Mouse (Mus musculus) forebrain, embryonic 14.5 days (tissue): Measurements from ENCODE around the gene Top2a. TPM values are rescaled to one million over a fixed set of nuclear protein-coding genes. Genes with fewer than 3 reads are reported as not detected.

Experiments used
- ATAC-seq: fragments of 200-750 bp; cut with Nextera tagmentation; 2 replicates; pipeline ENCODE4 v1.8.0; 2017; ENCODE audit warnings: mild to moderate bottlenecking, moderate library complexity
- DNase-seq: peaks from one replicate; pipeline ENCODE4 v3.0.0-alpha.2; 2015; ENCODE audit warnings: low spot score
- H3K27ac ChIP-seq: fragments of 300-500 bp; sonication (generic); 2 replicates; pipeline ENCODE4 v1.5.1; 2014; ENCODE audit warnings: low read depth, mild to moderate bottlenecking, control low read depth, low read length, moderate library complexity
- H3K27me3 ChIP-seq: fragments of 300-500 bp; sonication (generic); replicated peaks from 2 replicates; pipeline ENCODE4 v1.6.1; 2014; ENCODE audit warnings: low read length, control low read depth, mixed read lengths; ENCODE audit not compliant: control insufficient read depth, insufficient read depth
- H3K36me3 ChIP-seq: fragments of 300-500 bp; sonication (generic); 2 replicates; pipeline ENCODE4 v1.6.1; 2014; ENCODE audit warnings: low read length, control low read depth; ENCODE audit not compliant: control insufficient read depth, insufficient read depth
- H3K4me1 ChIP-seq: fragments of 300-500 bp; sonication (generic); 2 replicates; pipeline ENCODE4 v1.6.1; 2014; ENCODE audit warnings: antibody characterized with exemption, low read length, control low read depth; ENCODE audit not compliant: control insufficient read depth, insufficient read depth
- H3K4me2 ChIP-seq: fragments of 300-500 bp; sonication (generic); 2 replicates; pipeline ENCODE4 v1.6.1; 2014; ENCODE audit warnings: mild to moderate bottlenecking, control low read depth, low read length
- H3K4me3 ChIP-seq: fragments of 300-500 bp; sonication (generic); 2 replicates; pipeline ENCODE4 v1.5.1; 2014; ENCODE audit warnings: low read depth, low read length, control low read depth
- H3K9ac ChIP-seq: fragments of 300-500 bp; sonication (generic); 2 replicates; pipeline ENCODE4 v1.6.1; 2014; ENCODE audit warnings: mild to moderate bottlenecking, low read length, control low read depth, moderate library complexity
- H3K9me3 ChIP-seq: fragments of 300-500 bp; sonication (generic); replicated peaks from 2 replicates; pipeline ENCODE4 v1.6.1; 2016; ENCODE audit warnings: low read length, control low read depth, mixed read lengths; ENCODE audit not compliant: control insufficient read depth
- WGBS: fragments of 180-500 bp; shearing (Covaris S2); extraction: QIAGEN DNeasy Blood & Tissue Kit; methylation state at CpG from one replicate; pipeline ENCODE4 v1.1.7; 2014; 5-methylcytosine and 5-hydroxymethylcytosine counted together
- polyA plus RNA-seq: library from polyadenylated mRNA; unstranded; fragments of >200 nt; fragmentation: Nextera tagmentation; extraction: Ambion mirVana; gene quantifications from 2 replicates; pipeline ENCODE4 v1.2.1, GENCODE M21; 2014

Gene Top2a
- polyA plus RNA-seq, 1 experiment from 2014 or later, result 150 TPM

DNA sequence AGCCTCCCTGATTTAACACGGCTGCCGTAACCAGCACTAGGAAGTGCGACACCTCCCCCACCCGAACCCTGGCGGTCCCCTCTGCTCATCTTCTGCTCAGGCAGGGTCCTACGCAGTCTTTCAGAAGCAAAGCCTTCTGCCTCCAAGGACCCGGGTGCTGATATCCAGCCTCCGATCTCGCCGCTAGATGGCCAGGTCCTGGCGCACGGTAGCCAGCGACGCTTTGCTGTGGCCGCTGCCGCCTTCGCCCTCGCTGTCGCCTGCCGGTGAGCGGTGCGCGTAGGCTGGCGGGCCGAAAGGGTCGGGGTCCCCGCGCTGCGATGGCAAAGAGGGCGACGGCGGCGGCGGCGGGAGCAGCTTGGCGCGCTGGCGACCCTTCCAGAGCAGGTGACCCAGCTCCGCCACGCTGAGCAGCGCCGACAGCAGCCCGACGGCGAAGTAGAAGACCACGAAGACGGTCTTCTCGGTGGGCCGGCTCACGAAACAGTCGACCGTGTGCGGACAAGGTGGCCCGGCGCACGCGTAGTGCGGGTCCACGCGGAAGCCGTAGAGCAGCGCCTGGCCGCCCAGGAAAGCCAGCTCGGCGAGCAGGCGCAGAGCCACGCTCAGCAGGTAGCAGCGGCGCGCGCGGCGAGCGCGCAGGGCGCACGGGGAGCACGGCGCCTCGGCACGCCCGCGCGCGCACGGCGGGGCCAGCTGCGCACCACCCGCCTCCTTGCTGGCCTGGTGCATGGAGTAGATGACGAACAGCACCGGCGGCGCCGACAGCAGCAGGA is 41.8 kb downstream of the Top2a start:
- peak overlapping the region; percentile 56 for H3K4me3 ChIP-seq
- ATAC-seq (peak; percentile 77), DNase-seq (peak; percentile 77)
- H3K27ac ChIP-seq, result peak overlapping the region; percentile 78
- WGBS, result under 1% methylated on average over 84 of the region's 94 CpGs
- H3K4me2 ChIP-seq, result peak overlapping the region; percentile 88
- peaks cover 3% of the 10 kb centered on the region for H3K4me1 ChIP-seq
- H3K9ac ChIP-seq, result peak overlapping the region; percentile 76
- H3K36me3 ChIP-seq, result no peaks in the 10 kb centered on the region
- H3K9me3 ChIP-seq, result no peaks in the 10 kb centered on the region
- H3K27me3 ChIP-seq, result peaks cover 13% of the 10 kb centered on the region; the same call in 1 of the 2 replicates

DNA sequence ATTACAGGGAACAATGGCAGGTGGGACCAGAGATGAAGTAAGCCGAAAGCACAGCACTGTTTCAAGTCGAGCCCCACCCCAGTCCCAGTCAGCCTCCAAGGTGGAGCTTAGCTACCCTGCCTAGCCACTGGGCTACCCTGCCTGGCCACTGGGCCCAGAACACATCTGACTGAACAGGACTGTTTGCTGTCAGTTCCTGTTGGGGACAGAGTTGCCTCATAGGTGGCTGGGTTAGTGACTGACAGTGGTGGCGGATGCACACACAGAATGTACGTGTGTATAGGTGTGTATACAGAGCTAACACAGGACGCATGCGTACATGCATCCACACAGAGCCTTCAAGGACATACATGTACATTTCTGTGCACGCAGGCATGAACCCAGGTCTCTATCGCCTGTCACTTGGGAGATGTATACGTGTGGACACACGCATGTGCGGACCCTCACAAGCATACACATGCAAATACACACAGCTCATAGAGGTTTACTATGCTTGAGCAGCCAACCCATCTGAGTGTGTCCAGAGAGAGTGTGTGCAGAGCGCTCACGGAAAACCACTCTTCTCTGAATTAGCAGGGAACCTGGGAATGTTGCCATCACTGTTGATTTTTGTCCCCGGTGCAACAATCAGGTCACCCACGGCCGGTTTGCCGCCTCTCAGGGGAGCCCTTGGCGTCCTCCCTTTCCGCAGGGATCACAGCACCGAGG is 42.5 kb downstream of the Top2a start:
- Histone ChIP-seq H3K4me3 (peak overlapping the region; percentile 56), H3K4me2 (peak overlapping the region; percentile 88), H3K36me3 (no peaks in the 10 kb centered on the region), H3K27ac (peak overlapping the region; percentile 78; the same call in 1 of the 2 replicates), H3K27me3 (peaks cover 13% of the 10 kb centered on the region; the same call in 1 of the 2 replicates), H3K9ac (peak overlapping the region; percentile 76), H3K9me3 (no peaks in the 10 kb centered on the region), H3K4me1 (peaks cover 3% of the 10 kb centered on the region)
- 35% methylated on average over 20 of the region's 20 CpGs for WGBS
- ATAC-seq (peak; percentile 37; the same call in 1 of the 2 replicates), DNase-seq (no peak)

DNA sequence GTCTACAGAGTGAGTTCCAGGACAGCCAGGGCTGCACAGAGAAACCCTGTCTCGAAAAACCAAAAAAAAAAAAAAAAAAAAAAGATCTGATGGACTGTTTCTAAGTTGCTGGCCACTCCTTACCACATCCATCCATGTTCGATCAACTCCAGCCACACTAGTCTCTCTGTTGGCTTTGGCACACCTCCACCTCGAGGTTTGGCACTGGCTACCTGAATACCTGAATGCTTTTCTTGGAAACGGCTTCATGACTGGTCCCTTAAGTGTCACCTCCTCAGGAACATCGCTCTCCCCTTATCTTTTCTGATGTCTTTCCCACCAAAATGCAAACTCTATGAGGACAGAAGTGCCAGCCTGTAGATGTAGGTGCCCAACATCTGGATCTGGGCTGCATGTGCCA is 44.6 kb downstream of the Top2a start:
- Histone ChIP-seq H3K4me2 (no peak overlapping the region), H3K27ac (no peak overlapping the region), H3K9ac (no peak overlapping the region), H3K27me3 (peaks cover 13% of the 10 kb centered on the region; the same call in 1 of the 2 replicates), H3K4me3 (no peak overlapping the region), H3K36me3 (no peaks in the 10 kb centered on the region), H3K9me3 (no peaks in the 10 kb centered on the region), H3K4me1 (peaks cover 3% of the 10 kb centered on the region)
- ATAC-seq (no peak), DNase-seq (no peak)
- 88% methylated on average over 4 of the region's 5 CpGs for WGBS

DNA sequence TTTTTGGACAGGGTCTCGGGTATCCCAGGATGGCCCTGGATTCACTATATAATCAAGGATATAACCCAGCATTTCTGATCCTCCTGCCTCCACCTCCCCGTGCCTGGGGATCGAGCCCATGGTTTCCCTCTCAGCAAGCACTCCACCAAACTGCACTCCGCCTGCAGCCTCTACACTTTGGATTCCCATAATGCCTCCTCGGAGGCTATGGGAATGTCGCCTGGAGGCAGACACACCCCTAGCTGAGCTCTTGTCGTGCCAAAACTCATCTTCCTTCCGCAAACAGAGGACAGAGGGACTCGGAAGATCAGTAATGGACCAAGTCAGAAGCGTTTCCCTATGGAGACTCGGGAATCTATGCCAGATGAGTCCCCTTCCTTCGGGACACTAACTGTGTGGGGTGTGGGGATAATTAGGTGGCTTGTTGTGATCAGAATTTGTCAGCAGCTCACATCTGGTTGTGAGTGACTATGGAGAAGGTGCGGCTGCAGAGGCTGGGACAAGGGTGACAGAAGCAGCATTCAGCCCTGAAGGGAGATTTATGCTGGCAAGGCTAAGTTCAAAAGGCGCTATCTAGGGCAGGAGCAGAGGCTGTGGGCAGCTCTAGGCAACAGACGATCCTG is 45.4 kb downstream of the Top2a start:
- H3K36me3 ChIP-seq, result 0 out of 2 replicates have a peak, but pooled peaks cover 2% of the 10 kb centered on the region
- no peaks in the 10 kb centered on the region for H3K9me3 ChIP-seq
- H3K27me3 ChIP-seq, result peaks cover 13% of the 10 kb centered on the region; the same call in 1 of the 2 replicates
- H3K27ac ChIP-seq, result no peak overlapping the region
- H3K4me1 ChIP-seq, result peaks cover 3% of the 10 kb centered on the region
- no peak overlapping the region for H3K4me2 ChIP-seq
- H3K4me3 ChIP-seq, result no peak overlapping the region
- 71% methylated on average over 15 of the region's 15 CpGs for WGBS
- no peak for DNase-seq
- no peak for ATAC-seq
- no peak overlapping the region for H3K9ac ChIP-seq

DNA sequence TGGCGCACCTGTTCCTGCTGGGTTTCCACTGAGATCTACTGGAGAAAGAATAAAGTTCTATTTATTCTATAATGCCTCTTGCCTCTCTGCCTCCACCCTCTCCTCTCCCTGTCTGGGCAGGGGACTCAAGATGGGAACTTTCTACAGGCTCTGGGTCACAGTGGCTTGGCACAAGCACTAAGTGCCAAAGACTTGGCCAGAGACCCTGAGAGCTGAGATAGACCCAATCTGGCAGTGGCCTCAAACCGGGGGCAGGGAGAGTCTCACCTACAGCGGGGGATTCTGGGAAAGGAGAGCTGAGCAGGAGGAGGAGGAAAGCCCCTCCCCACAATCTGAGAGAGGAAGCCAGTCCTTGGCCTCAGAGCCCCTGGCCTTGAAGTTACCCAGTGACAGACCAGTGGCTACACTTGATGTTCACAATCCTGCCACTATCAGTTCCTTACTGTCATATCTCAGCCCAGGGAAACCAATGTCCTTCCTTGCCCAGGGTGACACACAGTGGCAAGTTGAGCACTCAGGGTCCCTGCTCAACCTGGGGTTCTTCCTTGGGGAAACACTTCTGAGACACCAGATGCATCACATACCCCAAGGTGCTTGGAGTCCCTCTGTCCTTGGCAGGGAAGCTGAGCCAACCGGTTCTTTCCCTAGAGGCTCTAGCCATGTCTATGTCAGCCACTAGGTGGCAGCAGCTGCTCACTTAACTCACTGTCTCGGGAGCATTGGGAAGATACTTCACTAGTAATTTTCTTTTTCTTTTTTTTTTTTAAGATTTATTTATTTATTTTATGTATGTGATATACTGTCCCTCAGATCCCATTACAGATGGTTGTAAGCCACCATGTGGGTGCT is 48.9 kb downstream of the Top2a start:
- Histone ChIP-seq H3K27ac (no peak overlapping the region), H3K4me2 (no peak overlapping the region), H3K4me3 (no peak overlapping the region), H3K4me1 (peaks cover 16% of the 10 kb centered on the region), H3K36me3 (peaks cover 19% of the 10 kb centered on the region), H3K9me3 (no peaks in the 10 kb centered on the region), H3K27me3 (no peaks in the 10 kb centered on the region), H3K9ac (no peak overlapping the region)
- WGBS, result 50% methylated on average over 5 of the region's 5 CpGs
- peak; percentile 87 for DNase-seq
- ATAC-seq, result peak; percentile 45; the same call in 1 of the 2 replicates

DNA sequence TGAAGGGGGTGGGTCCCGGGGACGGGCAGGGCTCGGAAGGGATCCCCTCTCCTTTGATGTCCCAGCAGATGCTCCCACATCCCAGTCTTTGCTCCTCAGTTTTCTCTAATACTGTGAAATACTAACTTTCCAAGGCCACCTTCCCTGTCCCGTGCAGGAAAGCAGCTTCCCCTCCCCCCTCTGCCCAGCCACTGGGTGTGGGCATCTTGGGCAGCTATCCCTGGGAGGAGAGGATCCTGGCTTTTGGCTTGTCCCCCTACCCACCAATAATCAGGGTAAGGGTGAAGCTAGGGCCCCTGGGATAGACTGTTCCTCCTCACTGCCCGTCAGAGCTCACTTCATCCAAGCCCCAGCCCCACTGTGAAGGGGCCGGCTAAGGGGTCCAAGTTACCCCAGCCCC is 49.8 kb downstream of the Top2a start:
- Histone ChIP-seq H3K4me1 (peaks cover 23% of the 10 kb centered on the region), H3K36me3 (peaks cover 19% of the 10 kb centered on the region), H3K9me3 (no peaks in the 10 kb centered on the region), H3K9ac (no peak overlapping the region), H3K27me3 (no peaks in the 10 kb centered on the region), H3K4me2 (no peak overlapping the region), H3K27ac (no peak overlapping the region), H3K4me3 (no peak overlapping the region)
- DNase-seq, result no peak
- ATAC-seq, result no peak
- 77% methylated on average over 6 of the region's 6 CpGs for WGBS

DNA sequence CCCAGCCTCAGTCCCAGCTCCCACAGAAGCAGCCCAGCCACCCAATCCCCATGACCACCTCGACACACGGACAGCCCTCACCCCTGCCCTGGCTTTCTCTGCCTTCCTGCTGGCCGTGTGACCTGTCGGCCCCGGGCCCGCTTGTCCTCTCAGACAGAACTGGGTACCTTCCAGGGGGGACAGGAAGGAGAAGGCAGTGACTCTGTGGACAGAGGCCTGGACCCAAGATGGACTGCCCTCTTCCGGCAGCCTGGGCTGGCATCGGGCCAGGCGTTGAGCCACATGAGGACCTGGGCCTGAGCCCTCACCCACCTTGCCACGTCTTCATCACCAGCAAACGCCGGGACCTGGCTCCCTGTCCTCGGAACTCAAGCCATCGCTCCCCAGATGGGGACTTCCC is 50.4 kb downstream of the Top2a start:
- ATAC-seq (no peak), DNase-seq (no peak)
- H3K4me1 ChIP-seq, result peaks cover 29% of the 10 kb centered on the region
- no peak overlapping the region for H3K9ac ChIP-seq
- H3K9me3 ChIP-seq, result no peaks in the 10 kb centered on the region
- H3K4me2 ChIP-seq, result no peak overlapping the region
- H3K4me3 ChIP-seq, result no peak overlapping the region
- no peak overlapping the region for H3K27ac ChIP-seq
- WGBS, result 91% methylated on average over 14 of the region's 14 CpGs
- no peaks in the 10 kb centered on the region for H3K27me3 ChIP-seq
- peaks cover 19% of the 10 kb centered on the region for H3K36me3 ChIP-seq

DNA sequence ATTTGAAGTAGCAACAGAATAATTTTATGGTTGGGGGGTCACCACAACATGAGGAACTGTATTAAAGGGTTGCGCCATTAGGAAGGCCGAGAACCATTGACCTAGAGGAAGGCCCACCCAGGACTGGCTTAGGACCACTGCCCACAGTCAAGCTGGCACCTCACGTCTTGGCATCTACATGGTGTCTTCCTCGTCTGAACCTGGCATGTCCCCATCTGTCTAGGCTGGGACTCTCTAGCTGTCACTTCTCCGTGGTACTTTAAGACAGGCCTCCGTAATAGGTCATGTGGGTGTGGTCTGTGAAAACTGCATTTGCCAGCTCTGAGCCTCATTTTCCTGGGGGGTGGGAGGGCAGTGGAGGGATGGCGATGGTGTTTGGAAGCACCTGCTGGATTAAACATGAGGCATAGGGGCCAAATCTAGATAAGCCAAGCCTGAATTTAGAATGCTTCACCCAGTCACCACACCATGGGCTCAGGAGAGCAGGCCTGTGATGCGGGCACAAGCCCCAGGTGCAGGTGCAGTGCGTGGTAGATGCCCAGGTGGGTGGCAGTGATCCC is 51.1 kb downstream of the Top2a start:
- no peak for ATAC-seq
- 88% methylated on average over 9 of the region's 9 CpGs for WGBS
- Histone ChIP-seq H3K4me3 (no peak overlapping the region), H3K9ac (no peak overlapping the region), H3K27ac (no peak overlapping the region), H3K4me1 (peaks cover 36% of the 10 kb centered on the region), H3K4me2 (no peak overlapping the region), H3K27me3 (no peaks in the 10 kb centered on the region), H3K36me3 (peaks cover 19% of the 10 kb centered on the region), H3K9me3 (no peaks in the 10 kb centered on the region)
- DNase-seq, result no peak
